Mouse (Mus musculus) kidney, adult 9 months (tissue): ENCODE results near the gene Mecom.

Experiments
- DNase-seq: peaks from one replicate; pipeline ENCODE4 v3.0.0; 2022

Mecom gene

DNA sequence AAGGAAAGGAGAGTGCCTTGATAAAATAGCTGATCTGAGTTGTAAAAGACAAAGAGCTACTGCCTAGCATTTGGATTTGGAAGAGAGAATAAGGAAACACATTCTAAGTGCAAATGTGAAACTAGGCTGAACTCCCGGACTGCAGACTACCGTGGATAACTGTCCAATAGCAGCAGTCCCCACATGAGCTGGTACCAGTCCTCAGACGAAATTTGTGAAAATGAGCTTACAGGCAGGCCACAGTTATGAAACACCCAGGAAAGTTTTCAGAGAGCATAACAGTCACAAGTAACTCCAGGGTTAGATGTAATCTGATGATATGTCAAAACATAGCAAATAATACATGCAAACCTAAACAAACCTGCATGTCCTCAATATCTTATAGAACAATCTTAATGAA lies 217.8 kb downstream of the Mecom start:
- DNase-seq, result peak; percentile 13

DNA sequence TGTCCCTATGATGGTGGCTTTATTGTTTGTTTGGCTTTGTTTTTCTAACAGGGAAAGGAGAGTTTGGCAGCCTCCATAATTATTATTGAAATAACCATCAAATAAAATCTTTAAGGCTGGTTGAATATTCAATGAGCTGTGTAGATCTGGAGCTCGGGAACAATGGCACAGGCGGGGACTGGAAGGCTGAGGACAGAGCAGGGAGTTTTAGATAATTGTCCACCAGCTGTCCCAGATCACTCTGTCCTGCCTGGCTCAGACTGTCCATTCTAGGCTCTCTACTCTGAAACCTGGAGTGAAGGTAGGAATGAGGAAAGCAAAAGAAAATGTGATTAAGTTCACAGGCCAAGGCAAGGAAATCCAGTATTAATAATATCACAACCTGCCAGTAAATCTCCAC lies 232.9 kb downstream of the Mecom start:
- DNase-seq, result no peak

DNA sequence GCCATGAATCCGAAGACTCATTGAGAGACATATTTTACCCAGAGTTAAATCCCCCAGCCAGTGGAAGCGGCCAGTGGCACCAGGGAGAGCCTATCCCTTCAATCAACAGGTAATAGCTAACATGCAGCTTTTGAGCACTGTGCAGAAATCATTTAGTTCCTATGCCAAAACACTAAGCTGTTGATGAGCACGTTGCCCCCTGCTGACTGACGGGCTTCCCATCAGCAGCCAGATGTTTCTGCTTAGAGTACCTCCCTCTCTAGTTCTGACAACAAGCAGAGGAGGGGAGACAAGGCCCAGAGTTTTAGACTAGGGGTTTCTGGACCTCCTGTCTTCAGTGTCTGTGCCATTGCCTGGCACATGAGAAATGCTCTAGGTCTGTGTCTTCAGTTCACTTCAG lies 239.7 kb downstream of the Mecom start:
- DNase-seq, result no peak

DNA sequence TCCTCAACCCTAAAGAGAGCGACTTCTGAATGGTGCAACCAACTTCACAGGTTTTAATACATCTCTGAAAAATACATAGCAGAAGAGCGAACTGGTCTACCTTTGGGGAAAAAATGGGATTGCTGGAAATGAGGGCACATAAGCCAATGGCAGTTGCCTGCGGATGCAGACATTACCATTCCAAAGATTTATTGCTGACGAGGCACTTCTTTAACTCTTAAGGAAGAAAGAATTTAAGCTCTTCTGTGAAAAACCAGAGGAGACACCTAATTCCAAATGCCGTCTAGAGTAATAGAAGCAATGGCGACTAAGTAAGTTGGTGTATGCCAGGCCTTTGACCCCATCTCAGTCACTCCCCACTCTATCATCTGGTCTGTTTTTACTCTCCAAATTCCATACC lies 240.2 kb downstream of the Mecom start:
- no peak for DNase-seq

DNA sequence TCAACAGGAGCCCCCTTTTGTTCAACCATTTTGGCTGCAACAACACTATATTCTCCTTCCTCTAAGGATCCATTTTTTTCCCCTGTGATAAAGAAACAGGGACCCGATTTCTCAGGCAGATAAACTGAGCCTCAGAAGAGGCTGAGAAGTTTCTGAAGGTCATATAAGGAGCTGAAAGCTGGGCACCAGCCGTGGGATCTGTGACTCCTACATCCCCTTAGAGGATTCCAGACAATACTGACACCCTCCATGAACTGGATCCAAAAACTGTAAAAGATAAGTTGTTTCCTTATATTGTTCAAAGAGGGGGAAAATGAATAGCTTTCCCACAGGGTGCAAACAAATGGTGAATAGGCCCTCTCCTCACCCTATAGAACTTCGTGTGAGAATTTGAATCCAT lies 241.7 kb downstream of the Mecom start:
- no peak for DNase-seq

DNA sequence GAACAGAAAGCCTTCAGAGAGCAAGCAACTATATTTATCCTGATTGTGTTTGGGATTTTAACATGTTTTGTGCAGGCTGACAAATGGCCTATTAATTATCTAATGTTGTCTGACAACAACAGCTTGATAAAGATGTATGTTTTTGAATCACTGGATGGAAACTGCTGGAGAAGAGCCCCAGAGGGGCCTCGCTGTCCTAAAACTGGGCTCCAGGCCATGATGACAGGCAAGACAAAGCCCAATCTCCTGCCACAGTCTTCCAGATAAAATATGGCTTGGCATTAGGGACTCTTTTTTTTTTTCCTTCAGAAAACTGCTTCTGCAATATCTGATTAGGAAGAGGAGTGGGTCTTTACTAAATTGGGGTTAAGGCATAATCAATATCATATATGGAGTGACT lies 248.3 kb downstream of the Mecom start:
- no peak for DNase-seq

DNA sequence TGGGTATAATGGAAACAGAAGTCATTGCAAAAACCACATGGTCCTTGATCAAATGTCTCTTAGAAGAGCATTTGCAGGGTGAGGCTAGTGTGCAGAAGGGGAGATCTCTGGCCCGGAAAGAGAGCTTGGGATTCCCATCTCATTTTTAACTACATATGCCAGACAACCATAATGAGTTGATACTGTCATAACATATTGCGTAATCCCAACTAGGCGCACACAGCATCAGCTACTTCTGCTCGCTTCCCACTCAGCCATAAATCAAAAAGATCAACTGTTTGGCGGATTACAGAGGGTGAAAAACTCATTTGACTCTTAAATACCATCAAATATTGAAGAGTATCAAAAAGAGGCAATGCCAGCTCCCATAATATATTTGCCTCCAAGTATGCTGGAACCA lies 253.4 kb downstream of the Mecom start:
- no peak for DNase-seq

DNA sequence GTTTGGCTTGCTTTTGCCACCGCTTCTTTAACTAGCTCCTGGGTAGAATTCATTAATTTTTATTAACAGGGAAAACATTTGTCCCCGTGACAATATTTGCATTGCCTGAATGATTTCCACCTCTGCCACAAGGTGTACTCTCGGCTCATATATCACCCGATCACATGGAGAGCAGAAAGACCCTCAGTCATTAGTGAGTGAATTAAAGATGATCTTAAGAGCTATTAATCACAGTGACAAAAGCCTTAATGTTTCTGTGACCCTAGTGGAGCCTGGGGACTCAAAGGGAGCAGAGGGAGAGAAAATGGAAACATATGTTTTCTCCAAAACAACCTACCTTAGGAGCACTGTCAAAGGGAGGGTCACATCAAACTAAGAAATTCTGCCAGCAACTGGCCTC lies 261.3 kb downstream of the Mecom start:
- peak; percentile 15 for DNase-seq

DNA sequence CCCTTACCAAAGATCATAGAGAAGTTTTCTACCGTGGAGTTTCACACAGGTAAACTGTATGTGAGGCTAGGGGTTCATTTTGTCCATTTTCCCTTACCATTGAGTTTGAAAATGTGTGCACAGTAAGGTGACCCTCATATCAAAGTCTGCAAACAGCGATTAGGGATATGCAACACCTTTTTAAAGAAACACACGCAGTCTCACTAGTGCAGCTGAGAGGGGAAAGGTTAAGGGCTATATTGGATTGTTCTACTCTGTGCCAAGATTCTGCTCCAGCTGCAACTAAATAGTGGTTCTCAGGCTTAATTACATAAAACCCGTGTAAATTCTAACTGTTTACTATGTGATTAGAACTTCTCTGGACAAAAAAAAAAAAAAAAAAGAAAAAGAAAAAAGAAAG lies 263.7 kb downstream of the Mecom start:
- no peak for DNase-seq

DNA sequence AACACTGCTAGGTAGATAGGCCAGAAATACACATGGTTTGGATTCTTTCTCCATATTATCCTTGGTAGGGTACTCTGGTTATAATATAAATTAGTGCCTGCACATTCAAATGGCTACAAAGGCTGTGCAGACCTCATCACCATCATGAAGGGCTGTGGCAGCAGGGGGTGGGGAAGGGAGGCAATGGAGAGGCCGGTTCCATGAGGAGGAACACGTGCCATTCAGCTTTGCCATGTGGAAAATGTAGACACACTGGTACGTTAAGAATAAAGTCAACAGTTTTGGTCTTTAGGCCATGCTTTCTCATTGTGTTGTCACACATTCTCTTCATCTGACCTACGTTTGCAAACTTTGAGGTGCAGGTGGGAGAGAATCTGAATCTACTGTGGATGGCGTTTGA lies 264.2 kb downstream of the Mecom start:
- no peak for DNase-seq

DNA sequence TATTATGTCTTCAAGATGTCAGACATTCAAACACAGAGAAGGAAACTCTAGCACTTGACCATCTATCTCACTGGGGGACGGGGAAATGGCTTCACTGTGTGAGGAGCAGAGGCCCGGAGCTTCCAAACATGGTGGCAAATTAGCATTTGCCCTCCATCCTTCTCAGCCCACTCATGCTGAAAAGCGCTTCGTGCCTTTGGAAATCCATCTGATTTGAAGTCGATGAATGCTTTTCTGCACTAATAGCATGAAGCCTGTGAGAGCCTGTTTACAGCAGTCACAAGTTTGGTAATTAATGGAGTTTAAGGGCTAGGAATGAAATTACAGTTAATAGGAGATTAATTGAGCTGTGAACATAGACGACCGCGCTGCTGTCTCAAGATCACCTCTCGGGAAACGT lies 270.2 kb downstream of the Mecom start:
- DNase-seq, result no peak

DNA sequence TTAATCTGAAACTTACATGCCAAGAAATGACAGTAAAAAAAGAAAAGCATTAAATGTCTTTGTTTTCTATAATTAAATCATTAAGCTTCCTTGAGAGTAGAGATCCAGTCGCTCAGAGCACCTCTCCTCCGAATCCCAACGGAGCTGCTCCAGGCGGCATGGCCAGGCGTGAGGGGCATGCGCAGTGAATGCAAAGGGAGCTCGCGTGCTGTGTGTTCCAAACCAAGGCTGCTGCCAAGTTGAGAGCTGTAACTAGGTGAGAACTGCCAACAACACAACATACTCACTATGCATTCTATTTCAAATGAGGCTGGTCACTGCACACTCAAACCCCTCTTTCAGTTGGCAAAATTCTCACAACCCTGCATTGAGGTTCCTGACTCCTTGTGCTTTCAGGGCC lies 271.7 kb downstream of the Mecom start:
- no peak for DNase-seq

DNA sequence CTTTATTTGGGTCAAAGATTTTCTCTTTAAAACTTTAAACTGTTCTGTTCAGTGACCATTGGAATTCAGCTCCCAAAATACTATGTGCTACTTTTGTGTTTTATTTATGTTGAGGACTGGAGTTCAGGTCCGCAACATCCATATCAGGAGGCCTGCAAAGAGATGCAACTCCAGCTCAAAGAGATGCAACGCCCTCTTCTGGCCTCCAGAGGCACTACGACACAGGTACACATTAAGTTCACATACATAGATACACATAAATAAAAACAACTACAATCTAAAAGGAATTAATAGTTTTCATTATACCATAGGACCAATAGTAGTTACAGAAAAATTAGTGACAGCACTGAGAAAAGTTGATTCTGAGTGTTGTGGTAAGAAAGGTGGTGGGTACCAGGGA lies 278.6 kb downstream of the Mecom start:
- DNase-seq, result no peak

DNA sequence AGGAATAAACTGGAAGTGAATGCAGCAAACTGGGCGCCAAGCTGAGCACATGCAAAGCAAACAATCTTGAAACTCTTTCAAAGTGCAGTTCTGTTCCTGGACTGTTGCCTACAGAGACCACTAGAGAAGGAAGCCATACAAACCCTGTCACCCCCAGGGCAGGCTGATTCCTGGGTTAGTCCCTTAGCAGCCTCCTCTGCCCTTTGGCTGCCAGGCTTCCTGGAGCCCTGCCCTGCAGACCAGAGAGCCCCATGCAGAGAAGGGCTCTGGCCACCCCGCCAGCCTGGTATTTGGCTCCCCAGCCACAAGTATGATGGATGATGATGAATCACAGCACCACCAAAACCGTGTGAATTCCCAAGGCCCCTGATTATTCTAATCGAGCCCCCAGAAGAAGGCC lies 286.9 kb downstream of the Mecom start:
- no peak for DNase-seq

DNA sequence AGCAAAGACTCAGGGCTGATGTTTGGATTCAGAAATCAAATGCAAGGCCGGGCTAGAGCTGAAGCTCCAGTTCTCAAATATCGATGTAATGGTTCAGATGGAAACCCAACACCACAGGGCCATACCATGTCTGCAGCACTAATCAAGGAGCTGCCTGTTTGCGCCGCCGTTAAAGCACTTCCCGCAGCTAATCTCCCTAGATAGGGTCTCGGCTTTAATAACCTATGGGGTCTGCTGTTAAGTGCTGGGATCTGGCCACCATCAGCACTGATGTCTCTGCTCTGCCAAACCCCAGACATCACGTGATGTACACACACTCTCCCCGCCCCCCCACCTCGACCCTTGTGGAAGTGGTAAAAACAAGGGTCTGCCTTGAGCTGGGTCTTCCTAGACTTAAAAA lies 289.4 kb downstream of the Mecom start:
- DNase-seq, result no peak

DNA sequence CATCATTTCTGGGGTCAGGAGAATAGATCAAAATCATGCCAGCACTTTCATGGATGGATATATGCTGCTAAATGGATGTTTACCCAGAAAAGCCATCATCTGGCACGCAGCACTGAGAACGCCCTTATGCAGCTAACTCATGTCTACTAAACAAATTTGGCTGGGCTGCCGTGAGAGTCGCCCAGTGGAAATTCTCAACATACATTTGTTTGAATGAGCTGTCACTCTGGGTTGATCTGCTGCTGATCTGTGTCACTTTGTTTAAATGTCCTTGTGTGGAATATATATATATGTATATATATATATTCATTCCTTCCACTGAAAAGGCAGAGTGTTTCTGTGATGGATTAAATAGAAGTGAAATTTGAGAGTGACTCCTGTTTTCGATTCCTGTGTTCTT lies 290.0 kb downstream of the Mecom start:
- no peak for DNase-seq

DNA sequence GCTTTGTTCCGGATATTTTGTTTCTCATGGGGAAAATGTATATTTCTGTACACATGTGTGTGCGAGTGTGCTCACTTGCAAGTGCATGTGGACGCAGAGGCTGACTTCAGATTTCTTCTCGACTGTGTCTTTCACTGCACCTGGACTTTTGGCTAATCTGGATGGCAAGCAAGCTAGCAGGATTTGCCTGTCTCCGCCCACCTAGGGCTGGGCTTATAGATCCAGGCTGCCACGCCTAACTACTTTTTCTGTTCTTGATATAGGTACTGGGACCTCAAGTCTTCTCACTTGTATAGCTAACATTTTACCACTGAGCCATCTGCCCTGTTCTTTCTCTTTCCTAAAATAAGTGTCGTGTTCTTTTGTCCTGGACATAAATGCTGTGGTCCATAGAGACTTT lies 290.9 kb downstream of the Mecom start:
- no peak for DNase-seq

DNA sequence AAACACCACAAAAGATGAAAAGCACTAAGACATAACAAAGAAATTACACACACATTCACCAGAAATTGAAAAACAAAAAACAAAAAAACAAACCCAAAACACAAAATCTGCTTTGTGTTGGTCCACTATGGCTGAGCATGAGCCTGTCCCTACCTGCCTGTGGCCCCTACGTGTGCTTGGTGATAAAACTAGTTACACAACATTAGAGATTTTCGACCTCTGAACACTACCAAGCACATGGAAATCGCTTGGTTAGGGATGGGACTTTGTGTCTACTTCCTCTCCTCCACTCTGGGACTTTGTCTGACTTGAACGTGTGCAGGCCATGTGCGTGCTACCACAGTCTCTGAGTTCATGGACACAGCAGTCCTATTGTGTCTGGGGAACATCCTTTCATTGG lies 292.0 kb downstream of the Mecom start:
- no peak for DNase-seq

DNA sequence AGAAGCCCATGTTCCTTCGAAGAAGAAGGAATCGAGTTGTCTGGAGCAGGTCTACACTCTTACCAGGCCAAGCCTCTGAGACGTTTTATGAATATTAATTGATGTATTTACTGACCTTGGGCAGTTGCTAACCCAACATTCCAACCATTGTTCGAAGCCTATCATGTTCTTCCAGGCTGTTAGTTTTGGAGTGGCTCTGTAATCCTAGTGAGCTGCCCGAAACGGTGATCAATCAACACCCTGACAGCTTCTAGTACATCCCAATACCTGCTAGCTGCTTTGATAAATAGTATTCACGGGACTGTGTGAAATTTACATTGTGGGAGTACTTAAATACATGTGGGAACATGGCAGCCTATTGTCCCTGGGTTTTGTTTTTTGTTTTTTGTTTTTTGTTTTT lies 293.4 kb downstream of the Mecom start:
- DNase-seq, result no peak

DNA sequence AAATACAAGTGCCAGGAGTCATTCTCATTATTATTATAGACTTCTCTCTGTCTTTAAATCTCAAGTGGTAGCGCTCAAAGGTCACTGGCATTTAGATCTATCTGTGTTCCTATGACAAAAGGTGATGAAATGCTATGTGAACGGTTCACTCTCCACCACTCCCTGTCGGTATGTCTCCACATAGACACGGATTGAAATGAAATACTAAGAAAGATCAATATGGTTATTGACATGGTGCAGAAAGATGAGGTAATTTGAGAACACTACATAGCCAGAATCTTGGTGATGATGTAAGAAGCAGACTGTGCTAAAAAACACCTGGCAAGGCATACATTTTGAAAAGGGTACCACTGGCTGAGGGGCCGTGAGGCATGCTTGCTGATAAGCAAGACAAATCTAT lies 294.1 kb downstream of the Mecom start:
- no peak for DNase-seq

DNA sequence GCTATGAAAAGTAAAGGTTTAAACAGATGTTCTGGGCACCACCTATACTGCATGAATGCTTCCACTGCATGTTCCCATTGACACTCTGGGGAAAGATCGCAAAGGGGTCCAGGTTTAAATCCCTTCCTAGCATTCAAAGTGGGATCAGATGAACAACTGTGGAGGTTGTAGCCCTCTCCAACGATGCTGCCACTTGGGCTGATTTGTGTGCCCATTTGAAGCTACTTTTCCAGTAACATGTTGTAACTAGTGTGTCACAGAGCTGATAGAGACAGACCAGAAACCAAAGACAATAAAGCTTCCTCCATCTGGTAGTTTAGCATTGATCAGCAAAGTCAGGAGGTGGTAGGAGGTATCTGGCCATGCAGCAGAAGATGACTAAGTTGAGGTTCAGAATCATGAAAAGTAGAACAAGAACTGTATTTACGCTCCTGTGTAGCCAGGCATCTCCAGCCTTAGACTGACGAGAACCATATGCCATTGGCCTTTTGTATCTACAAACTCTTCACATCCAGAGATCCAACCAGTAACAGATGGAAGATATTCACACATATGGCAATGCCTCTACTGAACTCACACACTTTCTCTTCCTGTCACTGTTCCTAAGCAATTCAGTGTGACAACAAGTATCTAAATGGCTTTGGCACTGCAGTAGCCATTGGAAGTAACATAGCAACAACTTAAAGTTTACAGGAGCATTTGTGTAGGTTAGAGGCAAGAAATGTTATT lies 299.0 kb downstream of the Mecom start:
- no peak for DNase-seq

DNA sequence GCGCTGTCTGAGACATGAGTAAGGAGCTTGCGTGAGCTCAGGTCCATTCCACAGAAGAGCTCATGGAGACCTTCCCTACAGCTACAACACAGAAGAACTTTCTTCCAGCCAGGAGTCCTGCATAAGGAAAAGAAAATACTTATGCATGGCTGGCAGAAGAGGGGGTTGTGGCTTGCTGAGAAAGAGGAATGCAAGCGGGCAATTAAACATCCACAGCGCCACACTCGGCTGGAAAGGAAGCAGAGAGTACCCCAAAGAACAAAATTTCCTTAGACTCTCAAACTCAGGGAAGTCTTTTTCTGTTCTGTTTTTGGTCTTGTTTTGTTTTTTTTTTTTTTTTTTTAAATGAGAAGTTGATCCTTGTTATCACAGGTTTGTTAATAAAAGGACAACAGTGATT lies 300.6 kb downstream of the Mecom start:
- no peak for DNase-seq

DNA sequence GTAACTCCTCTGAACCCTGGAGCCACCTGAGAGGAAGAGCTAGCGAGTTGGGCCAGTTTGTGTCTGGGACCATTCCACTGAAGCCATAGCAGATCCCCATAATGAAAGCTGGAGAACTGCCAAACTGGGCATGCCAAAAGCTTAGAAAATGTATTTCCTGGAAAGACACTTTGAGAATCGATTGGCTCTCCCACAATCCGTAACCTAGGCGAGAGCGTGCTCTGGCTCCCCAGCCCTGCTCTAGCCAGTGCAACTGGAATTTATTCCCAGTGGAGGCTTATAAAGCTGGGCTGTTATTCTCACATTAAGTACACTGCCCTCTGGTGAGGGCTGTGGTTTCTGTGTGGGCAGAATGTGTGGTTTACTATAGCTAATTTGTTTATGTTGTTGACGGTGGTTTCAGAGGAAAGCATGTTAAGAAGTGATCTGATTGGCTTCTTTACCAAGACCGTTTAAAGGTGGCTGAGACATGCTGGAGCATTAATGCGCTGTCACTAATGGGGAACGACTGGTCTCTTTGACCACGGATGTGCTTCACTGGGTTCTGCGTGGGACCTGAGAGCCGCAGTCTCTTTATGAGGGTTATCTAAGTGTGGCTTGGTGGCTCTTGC lies 301.3 kb downstream of the Mecom start:
- DNase-seq, result peak; percentile 63

DNA sequence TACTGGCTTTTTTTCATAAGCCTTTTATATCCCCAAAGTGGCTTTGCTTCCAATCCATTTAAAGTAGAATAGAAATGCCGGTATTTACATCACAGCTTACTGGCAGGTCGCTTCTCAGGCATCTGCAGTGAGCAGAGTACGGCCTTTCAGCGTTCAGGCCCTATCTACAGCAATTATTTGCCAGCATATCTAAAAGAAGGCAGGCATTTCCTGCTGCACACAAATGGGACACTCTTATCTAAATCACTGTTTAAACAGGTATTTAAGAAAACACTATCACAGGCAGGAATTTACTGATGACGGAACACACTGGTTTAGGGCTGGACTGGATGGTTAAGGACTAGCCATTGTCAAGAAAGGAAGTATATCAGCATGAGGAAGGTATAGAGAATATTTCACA lies 301.9 kb downstream of the Mecom start:
- no peak for DNase-seq

DNA sequence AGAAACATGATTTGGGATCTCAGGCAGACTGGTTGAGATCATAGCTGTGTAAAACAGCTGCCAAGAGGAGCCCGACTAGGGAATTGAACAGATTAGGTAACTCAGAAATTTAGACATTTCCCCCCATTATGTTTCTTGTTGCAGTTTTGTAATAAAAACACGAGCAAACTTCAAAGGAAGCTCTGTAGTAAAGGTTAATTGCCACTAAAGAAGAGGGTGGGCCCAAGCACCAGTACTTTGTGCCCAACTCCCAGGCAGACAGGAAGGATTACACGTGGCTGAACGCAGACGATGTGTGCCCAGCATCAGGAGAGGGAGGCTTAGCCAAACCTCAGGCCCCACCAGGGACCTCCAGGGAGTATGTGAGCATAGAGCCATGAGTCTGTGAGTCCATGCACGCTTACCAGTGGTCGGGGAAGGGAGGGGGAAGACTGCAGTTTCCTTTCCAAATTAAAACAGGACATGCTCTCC lies 303.4 kb downstream of the Mecom start:
- DNase-seq, result no peak
